Mouse (Mus musculus) brain, embryonic 14.5 days (tissue): ENCODE results near the gene Gm17428.

ENCODE experiments used
- CTCF ChIP-seq: fragments of 200-500 bp; IDR thresholded peaks from 2 replicates; pipeline ENCODE4 v1.5.1; 2012; ENCODE audit warnings: inconsistent platforms, mild to moderate bottlenecking, moderate library complexity, borderline replicate concordance; ENCODE audit not compliant: insufficient read depth, insufficient read length; ENCODE audit errors: extremely low read depth
- POLR2A ChIP-seq: fragments of 200-500 bp; IDR thresholded peaks from 2 replicates; pipeline ENCODE4 v1.6.1; 2012; ENCODE audit warnings: mild to moderate bottlenecking, inconsistent platforms, borderline replicate concordance; ENCODE audit not compliant: poor library complexity, insufficient read depth, insufficient read length, severe bottlenecking; ENCODE audit errors: extremely low read depth

DNA sequence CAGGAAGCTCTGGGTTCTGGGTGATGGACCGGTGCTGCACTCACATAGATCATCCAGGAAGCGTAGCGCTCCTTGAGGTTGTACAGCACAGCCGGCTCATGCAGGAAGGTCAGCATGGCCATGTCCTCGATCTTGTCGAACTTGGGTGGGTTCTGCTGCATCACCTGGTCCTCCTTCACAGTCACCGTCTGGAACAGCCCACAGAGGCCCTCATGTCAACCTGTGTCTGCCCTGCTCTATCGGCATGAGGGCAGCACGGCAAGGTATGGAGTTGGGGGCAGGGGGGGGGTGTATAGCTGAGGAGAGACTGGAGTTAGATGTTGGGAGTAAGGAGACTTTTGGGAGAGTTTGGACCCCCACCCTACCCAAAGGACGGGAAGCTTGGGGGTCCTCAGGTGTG lies 15.5 kb downstream of the Gm17428 start:
- TF ChIP-seq CTCF (no peak), POLR2A (no peak)
